Mouse (Mus musculus) left cerebral cortex, adult 2 months (tissue): ENCODE results near the gene Chst13. TPM values are rescaled to one million over a fixed set of nuclear protein-coding genes. Genes with fewer than 3 reads are reported as not detected.
A peak's percentile ranks its signal among the peaks of the same experiment; 100 is the strongest.

ENCODE experiments used
- DNase-seq, 2 experiments: peaks; one replicate each; pipeline ENCODE4 v3.0.0; 2021 to 2022; ENCODE audit warnings: low spot score in 2 of 2, mixed read lengths in 1 of 2; ENCODE audit errors: extremely low spot score in 1 of 2
- H3K27ac ChIP-seq: fragments of 200-600 bp; 2 replicates; pipeline ENCODE4 v1.8.1; 2022
- H3K4me3 ChIP-seq: fragments of 200-600 bp; 2 replicates; pipeline ENCODE4 v1.8.1; 2022
- CTCF ChIP-seq: fragments of 200-600 bp; IDR thresholded peaks from 2 replicates; pipeline ENCODE4 v1.8.1; 2022; ENCODE audit warnings: antibody characterized with exemption, mild to moderate bottlenecking, moderate library complexity
- intact Hi-C: fragments of 180-260 bp; cut with DNase I; formaldehyde crosslinking; loops from one replicate; pipeline ENCODE4 v1.15.1; 2025
- total RNA-seq, 2 experiments: library from RNA; stranded (reverse); gene quantifications; 2 replicates each; pipeline ENCODE4 v1.2.3; 2021

Chst13 gene
- total RNA-seq, 2 experiments from 2014 or later: not detected

GRCm38 (mm10) chr6:90317510-90318258 is 7.3 kb downstream of the Chst13 start:
- Histone ChIP-seq H3K27ac (no peak overlapping the region), H3K4me3 (no peak overlapping the region)
- intact Hi-C loops: no loop called here
- no peak for TF ChIP-seq CTCF
- no peak for DNase-seq

- peak in 1 of 2 experiments; percentile 43 for DNase-seq
- no peak overlapping the region for H3K27ac ChIP-seq
Measured at GRCm38 (mm10) chr6:90315961-90316360, 9.0 kb downstream of the Chst13 start.

GRCm38 (mm10) chr6:90308839-90309778 is 15.9 kb downstream of the Chst13 start:
- intact Hi-C loops: no loop called here
- H3K27ac ChIP-seq: no peak overlapping the region
- DNase-seq: no peak

More at GRCm38 (mm10) chr6:90315961-90316360, 9.0 kb downstream of the Chst13 start:
- intact Hi-C loops: no loop called here
- TF ChIP-seq CTCF: no peak
- no peak overlapping the region for H3K4me3 ChIP-seq

GRCm38 (mm10) chr6:90306315-90306975 is 18.5 kb downstream of the Chst13 start:
- DNase-seq: peak in 1 of 2 experiments; percentile 0
- Histone ChIP-seq H3K4me3 (no peak overlapping the region), H3K27ac (no peak overlapping the region)
- intact Hi-C loops: no loop called here
- TF ChIP-seq CTCF: no peak

More at GRCm38 (mm10) chr6:90308839-90309778, 15.9 kb downstream of the Chst13 start:
- TF ChIP-seq CTCF: no peak
- no peak overlapping the region for H3K4me3 ChIP-seq

- no peak for TF ChIP-seq CTCF
- intact Hi-C loops: no loop called here
- no peak for DNase-seq
Measured at GRCm38 (mm10) chr6:90300919-90301318, 24.1 kb downstream of the Chst13 start, which contains the start of gene BC048671. BC048671 (plus strand) TSS chr6:90301219.

GRCm38 (mm10) chr6:90288265-90288664 is 36.7 kb downstream of the Chst13 start:
- TF ChIP-seq CTCF: peak; percentile 51
- Histone ChIP-seq H3K4me3 (no peak overlapping the region), H3K27ac (no peak overlapping the region)
- intact Hi-C loops: no loop called here
- DNase-seq: no peak

More at GRCm38 (mm10) chr6:90300919-90301318, 24.1 kb downstream of the Chst13 start, which contains the start of gene BC048671:
- Histone ChIP-seq H3K27ac (no peak within 1 kb of the TSS), H3K4me3 (no peak within 1 kb of the TSS)

Other genes with a start within 250 kb of the Chst13 start
- gene Vmn1r49, start 246.7 kb downstream of the Chst13 start, total RNA-seq: not detected
- not detected for gene Vmn1r50, start 223.8 kb downstream of the Chst13 start, total RNA-seq
- not detected for gene Vmn1r51, start 202.6 kb downstream of the Chst13 start, total RNA-seq
- gene Vmn1r52, start 150.4 kb downstream of the Chst13 start, total RNA-seq: not detected
- gene V1ra8, start 122.4 kb downstream of the Chst13 start, total RNA-seq: not detected
- not detected for gene Vmn1r53, start 100.7 kb downstream of the Chst13 start, total RNA-seq
- gene Vmn1r54, start 78.9 kb downstream of the Chst13 start, total RNA-seq: not detected
- not detected for gene BC048671, start 24.0 kb downstream of the Chst13 start, total RNA-seq
- not detected for gene Uroc1, start 8.1 kb upstream of the Chst13 start, total RNA-seq
- 10 to 100 TPM; 31.0 to 31.7 TPM for gene Zxdc, start 44.3 kb upstream of the Chst13 start, total RNA-seq
- 1 to 10 TPM; 4.5 to 6.5 TPM for gene Cfap100, start 103.6 kb upstream of the Chst13 start, total RNA-seq
- gene Klf15, start 137.4 kb upstream of the Chst13 start, total RNA-seq: 10 to 100 TPM; 29.0 to 34.4 TPM
- 10 to 100 TPM; 62.6 to 66.0 TPM for gene Aldh1l1, start 161.2 kb upstream of the Chst13 start, total RNA-seq